Mouse (Mus musculus) lung, postnatal 0 days (tissue): ENCODE results near the gene Ssh1. TPM values are rescaled to one million over a fixed set of nuclear protein-coding genes. Genes with fewer than 3 reads are reported as not detected.

ENCODE experiments used
- ATAC-seq: fragments of 200-750 bp; cut with Nextera tagmentation; 2 replicates; pipeline ENCODE4 v1.8.0; 2017; ENCODE audit warnings: moderate library complexity
- DNase-seq: peaks from one replicate; pipeline ENCODE4 v3.0.0-alpha.2; 2016; ENCODE audit warnings: low spot score
- H3K27ac ChIP-seq: fragments of 300-500 bp; sonication (generic); 2 replicates; pipeline ENCODE4 v1.5.1; 2014; ENCODE audit warnings: antibody characterized with exemption, mild to moderate bottlenecking, low read length, mixed read lengths
- H3K27me3 ChIP-seq: fragments of 300-500 bp; sonication (generic); replicated peaks from 2 replicates; pipeline ENCODE4 v1.6.1; 2014; ENCODE audit warnings: low read length, mixed read lengths; ENCODE audit not compliant: insufficient read depth
- H3K36me3 ChIP-seq: fragments of 300-500 bp; sonication (generic); 2 replicates; pipeline ENCODE4 v1.6.1; 2014; ENCODE audit warnings: low read length, mixed read lengths; ENCODE audit not compliant: insufficient read depth
- H3K4me1 ChIP-seq: fragments of 300-500 bp; sonication (generic); 2 replicates; pipeline ENCODE4 v1.6.1; 2014; ENCODE audit warnings: antibody characterized with exemption, low read depth, low read length, mixed read lengths; ENCODE audit not compliant: insufficient read depth
- H3K4me2 ChIP-seq: fragments of 300-500 bp; sonication (generic); replicated peaks from 2 replicates; pipeline ENCODE4 v1.6.1; 2014; ENCODE audit warnings: low read depth, mild to moderate bottlenecking, low read length, moderate library complexity, mixed read lengths
- H3K4me3 ChIP-seq: fragments of 300-500 bp; sonication (generic); 2 replicates; pipeline ENCODE4 v1.5.1; 2014; ENCODE audit warnings: low read depth, low read length
- H3K9ac ChIP-seq: fragments of 300-500 bp; sonication (generic); replicated peaks from 2 replicates; pipeline ENCODE4 v1.6.1; 2014; ENCODE audit warnings: low read depth, mild to moderate bottlenecking
- H3K9me3 ChIP-seq: fragments of 300-500 bp; sonication (generic); 2 replicates; pipeline ENCODE4 v1.6.1; 2016; ENCODE audit warnings: low read length, mixed read lengths
- CTCF ChIP-seq: IDR thresholded peaks from 2 replicates; pipeline ENCODE4 v1.5.1; 2016; ENCODE audit warnings: antibody characterized with exemption, mild to moderate bottlenecking
- EP300 ChIP-seq: IDR thresholded peaks from 2 replicates; pipeline ENCODE4 v1.6.1; 2016; ENCODE audit warnings: antibody characterized with exemption, mild to moderate bottlenecking, control low read depth
- WGBS: fragments of 180-500 bp; shearing (Covaris S2); extraction: QIAGEN DNeasy Blood & Tissue Kit; methylation state at CpG from one replicate; pipeline ENCODE4 v1.1.7; 2014; 5-methylcytosine and 5-hydroxymethylcytosine counted together
- polyA plus RNA-seq: library from polyadenylated mRNA; unstranded; fragments of >200 nt; fragmentation: Nextera tagmentation; extraction: Ambion mirVana; gene quantifications from 2 replicates; pipeline ENCODE4 v1.2.1, GENCODE M21; 2015

Ssh1 gene
- polyA plus RNA-seq, 1 experiment from 2014 or later: 13.2 TPM

DNA sequence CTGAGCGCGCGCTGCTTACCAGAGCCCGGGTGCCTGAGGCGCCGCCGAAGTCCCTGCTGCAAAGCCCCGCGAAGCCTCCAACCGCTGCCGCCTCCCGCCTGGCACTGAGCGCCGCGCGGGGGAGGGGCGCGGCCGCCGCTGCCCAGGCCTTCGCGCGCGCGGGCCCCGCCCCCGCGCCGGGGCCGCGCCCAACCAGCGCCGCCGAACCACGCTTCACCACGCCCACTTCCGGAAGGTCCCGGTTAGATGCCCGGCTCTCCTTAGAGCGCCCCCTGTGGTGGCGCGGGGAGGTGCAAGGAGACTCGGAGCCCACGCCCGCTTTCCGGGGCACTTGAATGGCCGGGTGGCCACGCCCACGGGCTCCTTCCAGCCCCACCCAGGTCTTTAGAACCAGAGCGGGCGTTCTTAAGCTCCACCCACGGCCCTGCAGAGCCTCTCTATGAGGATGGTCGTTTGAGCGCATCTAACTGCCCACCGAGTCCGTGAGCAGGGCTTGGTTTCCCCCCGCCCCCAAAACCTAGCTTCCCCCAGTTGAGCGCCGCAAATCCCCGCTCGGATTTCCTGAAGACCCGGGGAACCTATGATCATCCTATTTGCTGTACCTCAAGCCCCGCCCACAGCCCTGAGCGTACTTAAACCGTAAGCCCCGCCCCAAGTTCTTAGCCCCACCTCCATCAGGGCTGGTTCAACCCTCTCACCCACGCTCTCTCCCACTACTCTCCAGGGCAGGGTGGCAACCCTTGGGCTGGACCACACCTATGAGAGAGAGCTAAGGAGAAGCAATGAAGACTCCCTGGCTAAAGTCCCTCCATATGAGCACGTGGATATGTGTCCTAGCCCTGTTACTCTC is 84.9 kb downstream of the Ssh1 start, which contains the start of gene Coro1c:
Coro1c (minus strand) TSS at position 167 of the 850 bp plus-strand sequence.
- peak within 1 kb of the TSS; percentile 88 for H3K4me2 ChIP-seq
- H3K9ac ChIP-seq: peak within 1 kb of the TSS; percentile 84
- no peak for TF ChIP-seq EP300
- TF ChIP-seq CTCF: peak; percentile 85
- DNase-seq: peak; percentile 98
- H3K4me1 ChIP-seq: peaks cover 11% of the 10 kb centered on the region; the same call in 1 of the 2 replicates
- no peaks in the 10 kb centered on the region for H3K9me3 ChIP-seq
- H3K27ac ChIP-seq: peak within 1 kb of the TSS; percentile 98
- peak within 1 kb of the TSS; percentile 96 for H3K4me3 ChIP-seq
- no peaks in the 10 kb centered on the region for H3K27me3 ChIP-seq
- H3K36me3 ChIP-seq: no peaks in the 10 kb centered on the region
- peak; percentile 91 for ATAC-seq
- under 1% methylated on average over 38 of the region's 68 CpGs for WGBS

DNA sequence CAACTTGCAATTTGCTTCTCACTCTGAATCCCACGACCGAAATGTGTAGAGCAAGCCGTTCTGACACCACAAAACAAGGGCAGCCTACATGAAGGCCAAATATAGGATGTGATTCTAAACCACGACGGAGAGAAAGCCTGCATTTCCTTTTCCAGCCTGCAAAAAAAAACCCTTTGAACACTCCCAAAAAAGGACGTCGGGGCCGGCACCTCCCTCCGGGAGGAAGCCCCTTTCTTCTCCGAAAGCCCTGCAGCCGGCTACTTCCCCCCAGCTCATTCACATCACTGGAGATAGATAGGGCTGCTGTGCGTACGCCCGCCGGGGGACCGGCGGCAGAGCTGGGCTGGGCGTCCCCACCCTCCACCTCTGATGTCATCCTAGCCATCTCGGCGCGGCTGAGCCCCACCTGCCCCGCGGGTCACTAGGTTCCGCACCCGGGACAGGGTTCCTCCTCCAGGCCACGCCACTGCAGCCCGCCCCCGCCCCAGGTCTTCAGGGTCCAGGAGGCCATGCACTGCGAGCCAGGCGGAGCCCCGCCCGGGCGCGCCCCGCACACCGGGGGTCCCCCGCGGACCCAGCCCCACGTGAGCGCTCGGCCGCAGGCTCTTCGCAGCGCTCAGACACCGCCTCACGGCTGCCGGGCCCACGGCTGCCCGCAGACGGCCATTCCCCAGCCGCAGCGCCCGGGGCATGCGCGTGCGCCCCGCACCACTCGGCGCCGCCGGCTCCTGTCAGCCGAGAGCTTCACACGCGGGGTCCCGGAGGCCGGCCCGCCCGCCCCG is 85.7 kb downstream of the Ssh1 start:
- H3K4me3 ChIP-seq: peak overlapping the region; percentile 96
- H3K9me3 ChIP-seq: no peaks in the 10 kb centered on the region
- WGBS: 2% methylated on average over 46 of the region's 69 CpGs
- H3K36me3 ChIP-seq: no peaks in the 10 kb centered on the region
- DNase-seq: peak; percentile 82
- no peaks in the 10 kb centered on the region for H3K27me3 ChIP-seq
- H3K4me1 ChIP-seq: peaks cover 15% of the 10 kb centered on the region; the same call in 1 of the 2 replicates
- TF ChIP-seq EP300 (no peak), CTCF (no peak)
- H3K9ac ChIP-seq: peak overlapping the region; percentile 84
- peak overlapping the region; percentile 88 for H3K4me2 ChIP-seq
- ATAC-seq: peak; percentile 69
- peak overlapping the region; percentile 98 for H3K27ac ChIP-seq

DNA sequence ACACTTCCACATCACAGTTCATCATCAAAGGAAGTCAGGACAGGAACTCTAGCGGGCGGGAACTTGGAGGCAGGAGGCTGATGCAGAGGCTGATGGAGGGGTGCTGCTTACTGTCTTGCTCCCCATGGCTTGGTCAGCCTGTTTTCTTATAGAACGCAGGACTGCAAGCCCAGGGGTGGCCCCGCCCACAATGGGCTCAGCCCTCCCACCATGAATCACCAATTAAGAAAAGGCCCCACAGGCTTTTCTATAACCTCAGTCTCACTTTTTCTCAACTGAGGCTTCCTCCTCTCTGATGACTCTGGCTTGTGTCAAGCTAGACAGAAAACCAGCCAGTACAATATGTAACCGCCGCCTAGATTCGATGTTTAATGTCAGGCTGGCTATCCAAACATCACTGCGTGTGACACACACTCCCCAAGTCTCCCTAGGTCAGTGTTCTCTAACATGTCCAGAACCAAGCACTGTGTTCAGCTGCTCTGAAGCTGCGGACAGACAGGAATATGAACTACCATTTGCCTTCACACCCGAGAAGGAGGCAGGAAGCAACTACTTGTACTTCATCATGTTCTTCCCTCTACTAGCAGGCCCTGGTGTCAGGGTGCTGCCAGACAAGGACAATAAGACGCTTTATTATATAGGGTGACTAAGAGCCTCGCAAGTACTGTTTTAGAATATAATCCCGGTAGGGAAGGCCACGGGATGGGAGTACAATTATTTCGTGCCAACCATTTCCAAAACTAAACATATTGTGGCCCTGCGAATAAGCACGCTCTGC is 86.5 kb downstream of the Ssh1 start:
- Histone ChIP-seq H3K9ac (peak overlapping the region; percentile 84), H3K27me3 (no peaks in the 10 kb centered on the region), H3K9me3 (no peaks in the 10 kb centered on the region), H3K4me2 (peak overlapping the region; percentile 88), H3K27ac (peak overlapping the region; percentile 98), H3K4me1 (peaks cover 15% of the 10 kb centered on the region; the same call in 1 of the 2 replicates), H3K4me3 (peak overlapping the region; percentile 96), H3K36me3 (no peaks in the 10 kb centered on the region)
- ATAC-seq (no peak; the same call in 1 of the 2 replicates), DNase-seq (peak; percentile 76)
- WGBS: 6% methylated on average over 17 of the region's 17 CpGs
- TF ChIP-seq EP300: no peak
- no peak; the same call in 1 of the 2 replicates for TF ChIP-seq CTCF

DNA sequence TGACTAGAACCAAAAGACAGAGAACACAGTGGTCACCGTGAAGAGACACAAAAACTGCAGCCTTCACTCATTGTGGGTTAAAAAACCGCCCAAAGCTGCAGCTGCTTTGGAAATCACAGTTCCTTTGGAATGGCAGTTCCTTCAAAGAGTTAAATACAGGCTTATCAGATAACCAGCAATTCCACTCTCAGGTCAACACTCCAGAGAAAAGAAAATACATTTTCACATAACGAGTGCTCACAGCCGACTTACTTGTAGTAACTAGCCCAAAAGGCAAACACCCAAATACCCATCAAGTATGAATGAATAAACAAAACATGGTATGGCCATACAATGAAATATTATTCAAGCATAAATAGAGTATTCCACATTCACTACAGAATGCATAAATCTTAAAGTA is 88.7 kb downstream of the Ssh1 start:
- DNase-seq (peak; percentile 63), ATAC-seq (no peak)
- H3K27ac ChIP-seq: 0 out of 2 replicates have a peak overlapping the region, but pooled peaks have one; percentile 2
- TF ChIP-seq EP300 (peak; percentile 54), CTCF (no peak)
- H3K36me3 ChIP-seq: no peaks in the 10 kb centered on the region
- H3K4me2 ChIP-seq: peak overlapping the region; percentile 88
- H3K9ac ChIP-seq: no peak overlapping the region
- WGBS: 30% methylated on average over 4 of the region's 4 CpGs
- peaks cover 21% of the 10 kb centered on the region for H3K4me1 ChIP-seq
- no peaks in the 10 kb centered on the region for H3K9me3 ChIP-seq
- no peaks in the 10 kb centered on the region for H3K27me3 ChIP-seq
- H3K4me3 ChIP-seq: no peak overlapping the region

DNA sequence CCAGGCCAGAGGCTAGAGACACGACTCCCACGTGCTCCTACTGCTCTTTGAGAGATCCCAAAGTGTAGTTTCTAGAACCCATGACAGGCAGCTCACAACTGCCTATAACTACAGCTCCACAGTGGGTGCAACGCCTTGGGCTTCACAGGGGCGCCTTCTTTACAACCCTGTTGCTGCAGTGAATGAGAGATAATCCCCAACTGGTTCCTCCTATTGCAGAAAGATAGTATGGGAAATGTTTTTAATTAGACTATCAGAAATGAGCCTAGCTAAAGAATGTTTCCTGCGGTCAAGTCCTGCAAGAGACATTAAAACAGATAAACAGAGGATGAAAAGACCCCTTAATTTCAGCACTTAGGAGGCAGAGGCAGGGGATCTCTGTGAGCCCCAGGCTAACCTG is 90.7 kb downstream of the Ssh1 start:
- DNase-seq (no peak), ATAC-seq (no peak)
- Histone ChIP-seq H3K27me3 (no peaks in the 10 kb centered on the region), H3K27ac (no peak overlapping the region), H3K36me3 (no peaks in the 10 kb centered on the region), H3K4me1 (peaks cover 25% of the 10 kb centered on the region), H3K4me3 (no peak overlapping the region), H3K9ac (no peak overlapping the region), H3K9me3 (no peaks in the 10 kb centered on the region), H3K4me2 (no peak overlapping the region)
- TF ChIP-seq CTCF (no peak), EP300 (no peak)
- WGBS: 64% methylated on average over 5 of the region's 5 CpGs
